Mouse (Mus musculus) small intestine, adult 2 months (tissue): ENCODE measurements at regions not wholly inside any gene's neighbourhood (a gene's known extent, or its start where the extent isn't known, plus 50 kb on each side); places are given as distances from the start of the nearest gene placed in this dataset.

Source experiments
- H3K27ac ChIP-seq: fragments of 200-500 bp; 2 replicates; pipeline ENCODE4 v1.5.1; 2012; ENCODE audit warnings: low read depth, low read length, control low read depth, inconsistent platforms; ENCODE audit not compliant: insufficient read depth
- H3K27me3 ChIP-seq: fragments of 200-500 bp; 2 replicates; pipeline ENCODE4 v1.6.1; 2012; ENCODE audit warnings: mild to moderate bottlenecking, moderate library complexity, low read length, inconsistent platforms; ENCODE audit not compliant: control insufficient read depth, insufficient read depth
- H3K36me3 ChIP-seq: fragments of 200-500 bp; 2 replicates; pipeline ENCODE4 v1.6.1; 2012; ENCODE audit warnings: mild to moderate bottlenecking, low read length, control low read depth, inconsistent platforms; ENCODE audit not compliant: control insufficient read depth, insufficient read depth
- H3K4me1 ChIP-seq: fragments of 200-500 bp; 2 replicates; pipeline ENCODE4 v1.6.1; 2012; ENCODE audit warnings: low read length, inconsistent platforms, mixed read lengths; ENCODE audit not compliant: control insufficient read depth, insufficient read depth, insufficient read length
- H3K4me3 ChIP-seq: fragments of 200-500 bp; 2 replicates; pipeline ENCODE4 v1.5.1; 2012; ENCODE audit warnings: low read depth, mild to moderate bottlenecking, control low read depth, inconsistent platforms, low read length, moderate library complexity
- CTCF ChIP-seq: fragments of 200-500 bp; IDR thresholded peaks from 2 replicates; pipeline ENCODE4 v1.5.1; 2012; ENCODE audit warnings: low read depth, mild to moderate bottlenecking, control low read depth, inconsistent platforms, low read length, moderate library complexity, mixed read lengths; ENCODE audit not compliant: insufficient replicate concordance, insufficient read length; ENCODE audit errors: extremely low read depth
- POLR2A ChIP-seq: fragments of 200-500 bp; IDR thresholded peaks from 2 replicates; pipeline ENCODE4 v1.6.1; 2012; ENCODE audit warnings: low read depth, mild to moderate bottlenecking, control low read depth, inconsistent platforms, low read length, moderate library complexity
- WGBS: fragments of 180-500 bp; shearing (Covaris S2); methylation state at CpG from one replicate; pipeline ENCODE4 v1.1.7; 2018; 5-methylcytosine and 5-hydroxymethylcytosine counted together

DNA sequence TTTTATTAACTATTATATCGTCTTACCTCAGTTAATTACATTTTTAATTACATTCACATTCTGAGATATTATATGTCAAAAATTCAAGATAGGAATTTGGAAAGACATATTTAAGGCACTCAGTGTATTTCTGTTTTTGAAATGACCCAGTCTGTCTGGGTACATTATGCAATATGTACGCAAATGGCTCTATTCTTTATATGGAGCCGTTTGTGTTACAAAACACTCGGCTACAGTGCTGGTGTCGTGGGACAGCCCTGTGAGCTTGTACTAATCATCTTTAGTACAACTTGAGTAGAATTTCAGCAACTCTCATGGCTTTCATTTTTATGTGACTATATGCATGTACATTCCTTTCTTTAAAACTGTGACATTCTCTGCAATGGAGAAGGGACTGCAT, 108.0 kb downstream of the Areg start:
- no peak for TF ChIP-seq POLR2A
- no peak for TF ChIP-seq CTCF
- Histone ChIP-seq H3K4me3 (no peak overlapping the region), H3K27me3 (no peaks in the 10 kb centered on the region), H3K4me1 (no peaks in the 10 kb centered on the region), H3K27ac (no peak overlapping the region), H3K36me3 (no peaks in the 10 kb centered on the region)
- WGBS, result 93% methylated on average over 5 of the region's 5 CpGs

DNA sequence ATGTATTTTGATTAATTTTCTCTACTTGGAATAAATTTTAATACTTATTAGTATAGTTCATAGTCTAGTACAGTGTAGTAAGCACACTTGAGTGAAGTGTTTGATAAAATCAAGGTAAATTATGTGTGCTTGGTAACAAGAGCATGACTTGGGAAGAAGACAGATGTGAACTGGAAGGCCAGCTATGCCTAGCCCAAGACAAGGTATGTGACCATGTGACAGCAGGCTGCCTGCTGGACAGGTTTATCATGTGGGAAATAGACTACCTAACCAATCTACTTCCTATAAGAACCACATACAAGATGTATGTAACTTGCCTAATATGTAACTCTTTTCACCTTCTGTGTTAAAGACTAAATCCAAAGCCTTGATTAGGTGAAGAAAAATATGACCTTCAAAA, 122.5 kb downstream of the Areg start:
- Histone ChIP-seq H3K27ac (no peak overlapping the region), H3K36me3 (no peaks in the 10 kb centered on the region), H3K4me1 (no peaks in the 10 kb centered on the region), H3K27me3 (no peaks in the 10 kb centered on the region), H3K4me3 (no peak overlapping the region)
- no peak for TF ChIP-seq POLR2A

DNA sequence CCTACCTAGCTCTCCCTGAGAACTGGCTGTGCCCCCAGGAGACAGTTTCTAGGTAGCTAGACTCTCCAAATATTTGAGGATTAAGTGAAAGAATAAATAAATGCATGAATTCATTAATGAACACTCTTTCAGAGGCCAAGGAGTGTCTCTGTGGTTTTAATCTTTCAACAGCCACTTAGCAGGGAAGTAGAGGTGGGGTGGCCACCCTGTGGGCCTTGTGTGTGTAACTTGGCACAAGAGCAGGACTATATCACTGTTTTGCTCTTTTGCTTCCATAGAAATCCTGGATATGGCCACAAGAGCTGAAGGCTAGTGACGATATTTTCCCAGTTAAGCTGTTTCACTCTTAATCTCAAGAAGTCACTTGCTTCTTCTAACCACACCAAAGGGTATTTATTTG, 123.1 kb downstream of the Areg start:
- no peaks in the 10 kb centered on the region for H3K4me1 ChIP-seq
- H3K4me3 ChIP-seq, result no peak overlapping the region
- no peaks in the 10 kb centered on the region for H3K27me3 ChIP-seq
- H3K27ac ChIP-seq, result no peak overlapping the region
- WGBS, result 84% methylated on average over 1 of the region's 1 CpGs
- no peak for TF ChIP-seq CTCF
- no peak for TF ChIP-seq POLR2A
- no peaks in the 10 kb centered on the region for H3K36me3 ChIP-seq

DNA sequence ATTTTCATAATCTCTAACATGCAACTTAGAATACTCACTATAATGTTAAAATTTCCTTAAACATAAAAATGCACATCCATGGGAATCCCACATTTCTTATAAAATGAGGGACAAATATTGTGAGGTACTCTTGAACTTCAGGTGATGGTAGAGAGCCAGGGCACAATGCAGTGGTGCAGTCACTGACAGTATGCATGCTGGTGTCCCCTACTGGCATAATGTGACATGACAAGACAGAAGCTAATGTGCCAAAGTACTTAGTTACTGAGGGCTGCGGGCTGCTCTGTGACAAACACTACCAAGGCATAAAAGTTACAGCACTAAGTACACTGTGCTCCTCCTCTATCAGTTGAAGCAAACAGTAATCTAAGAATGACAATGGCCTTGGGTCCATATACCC, 131.3 kb downstream of the Areg start:
- WGBS, result 50% methylated on average over 1 of the region's 1 CpGs
- no peak overlapping the region for H3K4me3 ChIP-seq
- no peaks in the 10 kb centered on the region for H3K27me3 ChIP-seq
- H3K36me3 ChIP-seq, result no peaks in the 10 kb centered on the region
- peaks cover 6% of the 10 kb centered on the region; the same call in 1 of the 2 replicates for H3K4me1 ChIP-seq
- no peak for TF ChIP-seq CTCF
- no peak for TF ChIP-seq POLR2A
- H3K27ac ChIP-seq, result no peak overlapping the region

DNA sequence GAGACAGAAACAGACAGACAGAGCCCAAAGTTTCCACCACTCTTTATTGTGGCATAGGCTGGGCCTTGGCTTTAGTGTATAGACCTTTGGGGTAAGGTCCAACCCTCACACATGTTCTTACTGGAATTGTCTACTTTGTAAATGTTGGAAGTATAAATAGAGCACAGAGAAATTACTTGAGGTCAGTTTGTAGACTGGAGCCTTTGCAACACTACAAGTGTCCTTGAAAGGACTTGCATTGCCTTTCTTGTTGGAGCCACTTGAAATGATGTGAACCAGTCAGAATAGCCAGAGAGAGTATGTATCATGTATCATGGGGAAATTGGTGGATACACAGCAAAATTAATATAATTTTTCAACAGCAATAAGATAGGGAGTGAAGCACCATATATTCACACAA, 131.4 kb downstream of the Btc start:
- no peak for TF ChIP-seq POLR2A
- TF ChIP-seq CTCF, result no peak
- Histone ChIP-seq H3K27me3 (no peaks in the 10 kb centered on the region), H3K36me3 (no peaks in the 10 kb centered on the region), H3K27ac (no peak overlapping the region), H3K4me1 (peaks cover 6% of the 10 kb centered on the region; the same call in 1 of the 2 replicates), H3K4me3 (no peak overlapping the region)

DNA sequence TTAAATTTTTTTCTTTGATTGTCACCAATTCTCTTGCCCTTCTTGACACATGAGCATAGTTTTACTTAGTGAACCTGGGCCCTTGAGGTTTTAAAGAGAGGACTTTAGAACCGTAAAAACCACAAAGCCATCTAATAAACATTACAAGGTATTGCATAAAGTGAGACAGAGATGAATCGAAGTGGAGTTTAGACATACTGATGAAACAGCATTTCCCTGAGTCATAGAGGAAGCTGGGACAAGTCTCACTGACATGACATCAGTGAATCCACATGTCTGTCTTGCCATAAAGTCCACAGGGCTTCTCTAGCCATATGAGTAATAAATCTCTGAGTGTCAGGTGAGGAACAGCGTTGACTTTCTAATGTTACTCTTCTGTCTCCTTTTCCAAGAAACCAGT, 128.4 kb downstream of the Btc start:
- H3K27me3 ChIP-seq, result no peaks in the 10 kb centered on the region
- TF ChIP-seq POLR2A, result no peak
- TF ChIP-seq CTCF, result no peak
- WGBS, result 30% methylated on average over 3 of the region's 3 CpGs
- no peaks in the 10 kb centered on the region for H3K36me3 ChIP-seq
- H3K4me3 ChIP-seq, result no peak overlapping the region
- H3K27ac ChIP-seq, result no peak overlapping the region
- peaks cover 9% of the 10 kb centered on the region; the same call in 1 of the 2 replicates for H3K4me1 ChIP-seq

DNA sequence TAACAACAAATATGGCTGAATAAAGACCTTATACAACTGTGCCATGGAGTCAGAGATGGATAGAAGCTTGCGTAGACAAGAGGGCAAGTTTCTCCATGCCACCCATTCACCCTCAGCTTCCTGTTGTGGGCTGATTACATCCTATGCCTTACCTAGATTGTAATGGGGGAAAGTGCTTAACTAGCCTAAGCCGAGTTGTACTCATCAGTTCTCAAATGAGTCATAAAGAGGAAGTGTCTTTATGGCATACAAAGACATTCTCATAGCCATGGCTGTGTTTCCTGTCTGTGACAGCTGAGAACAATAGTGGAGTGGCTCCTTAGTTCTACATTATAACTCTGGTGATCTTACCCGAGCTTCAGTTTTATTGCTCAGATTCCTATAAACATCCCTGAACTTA, 124.3 kb downstream of the Btc start:
- TF ChIP-seq POLR2A, result no peak
- no peak for TF ChIP-seq CTCF
- H3K4me1 ChIP-seq, result peaks cover 9% of the 10 kb centered on the region; the same call in 1 of the 2 replicates
- no peak overlapping the region for H3K27ac ChIP-seq
- whole genome bisulfite sequencing, result 53% methylated on average over 3 of the region's 3 CpGs
- no peaks in the 10 kb centered on the region for H3K27me3 ChIP-seq
- H3K4me3 ChIP-seq, result no peak overlapping the region
- no peaks in the 10 kb centered on the region for H3K36me3 ChIP-seq

DNA sequence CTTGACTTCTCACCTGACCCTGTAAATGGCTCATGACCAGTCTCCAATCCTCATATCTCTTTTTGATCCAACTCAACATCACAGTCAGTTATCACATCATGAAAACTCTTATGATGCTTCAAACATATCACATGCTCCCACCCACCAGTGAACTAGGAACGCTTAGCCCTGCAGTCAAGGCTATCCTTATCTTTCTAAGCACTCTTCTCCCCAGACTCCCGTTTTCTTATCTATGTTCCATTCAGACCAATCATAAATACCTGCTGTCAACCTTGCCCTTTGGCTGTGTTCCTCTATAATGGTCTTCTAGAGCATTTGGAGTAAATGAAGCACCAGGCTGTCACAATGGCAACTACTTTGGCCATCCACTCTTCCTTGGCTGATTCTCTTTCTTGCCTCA, 123.3 kb downstream of the Btc start:
- TF ChIP-seq CTCF (no peak), POLR2A (no peak)
- no peak overlapping the region for H3K27ac ChIP-seq
- 30% methylated on average over 2 of the region's 2 CpGs for WGBS

More for the DNA sequence above, 123.3 kb downstream of the Btc start:
- Histone ChIP-seq H3K27me3 (no peaks in the 10 kb centered on the region), H3K4me3 (no peak overlapping the region), H3K4me1 (peaks cover 7% of the 10 kb centered on the region; the same call in 1 of the 2 replicates), H3K36me3 (no peaks in the 10 kb centered on the region)
